Mouse (Mus musculus): ENCODE measurements at regions not wholly inside any gene's neighbourhood (a gene's known extent, or its start where the extent isn't known, plus 50 kb on each side); places are given as distances from the start of the nearest gene placed in this dataset.

DNA sequence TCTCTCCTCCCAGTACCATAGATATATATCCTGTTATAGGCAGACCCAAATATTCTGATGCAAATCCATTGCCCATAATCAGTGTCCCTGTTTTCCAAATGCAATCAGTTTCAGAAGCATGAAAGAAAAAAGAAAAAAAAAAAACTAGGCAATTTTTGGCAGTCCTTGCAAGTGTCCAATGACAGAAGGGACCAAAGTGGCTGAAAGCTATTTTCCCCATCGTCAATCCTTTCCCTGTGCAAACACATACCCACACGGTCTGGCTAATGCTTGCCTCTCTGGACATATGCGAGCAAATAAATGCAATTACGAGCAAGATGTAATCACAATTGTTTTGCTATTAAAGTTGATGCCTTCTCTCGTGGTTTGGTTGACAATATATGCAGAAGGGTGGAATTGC is 288.9 kb upstream of the Dynlrb2 start:
- no peak for DNase-seq
- no peak overlapping the region for H3K27ac ChIP-seq (ENCODE audit: insufficient read depth, low read length)
- no peaks in the 10 kb centered on the region for H3K27me3 ChIP-seq (ENCODE audit: control insufficient read depth, insufficient read depth, low read length)
- H3K4me3 ChIP-seq (replicated peaks; ENCODE audit: insufficient read depth, low read depth, low read length): no peak overlapping the region
- 77% methylated on average over 5 of the region's 5 CpGs for WGBS
- TF ChIP-seq POLR2A (IDR thresholded peaks at IDR 0.05; ENCODE audit: borderline replicate concordance, insufficient read depth, low read length) (no peak), CTCF (IDR thresholded peaks at IDR 0.05; ENCODE audit: borderline replicate concordance, insufficient read depth, low read depth, low read length) (no peak)
- no peaks in the 10 kb centered on the region for H3K4me1 ChIP-seq (ENCODE audit: control insufficient read depth, insufficient read depth, low read length)

DNA sequence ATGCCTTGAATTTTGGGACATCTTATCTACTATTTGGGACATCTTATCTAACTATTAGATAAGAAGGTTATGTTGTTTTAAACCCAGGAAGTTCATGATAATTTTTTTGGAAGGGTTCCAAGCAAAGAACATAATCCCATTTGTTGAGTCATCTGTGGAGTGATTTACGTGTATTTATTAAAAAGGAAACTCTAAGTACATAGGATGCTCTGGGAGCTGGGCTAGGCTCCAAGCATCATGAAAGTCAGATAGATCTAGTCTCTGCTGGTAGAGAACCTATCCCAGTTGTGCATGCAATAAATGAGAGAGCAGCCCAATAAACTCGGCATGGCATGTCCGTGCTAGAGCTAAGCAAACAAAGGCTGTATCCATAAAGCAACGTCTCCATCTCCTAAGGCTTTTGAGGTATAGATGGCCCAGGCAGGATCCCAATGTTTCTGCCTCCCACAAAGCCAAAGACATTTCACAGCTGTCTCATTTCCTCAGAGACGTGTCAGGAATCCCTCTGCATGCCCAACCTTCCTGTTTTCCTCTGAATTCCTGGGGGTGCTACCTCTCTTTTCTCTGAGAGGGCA is 289.4 kb upstream of the Dynlrb2 start:
- no peak for TF ChIP-seq POLR2A (IDR thresholded peaks at IDR 0.05; ENCODE audit: borderline replicate concordance, insufficient read depth, low read length)
- Histone ChIP-seq H3K4me3 (replicated peaks; ENCODE audit: insufficient read depth, low read depth, low read length) (no peak overlapping the region), H3K4me1 (ENCODE audit: control insufficient read depth, insufficient read depth, low read length) (no peaks in the 10 kb centered on the region), H3K27me3 (ENCODE audit: control insufficient read depth, insufficient read depth, low read length) (no peaks in the 10 kb centered on the region), H3K27ac (ENCODE audit: insufficient read depth, low read length) (no peak overlapping the region)
- DNase-seq: no peak
- whole genome bisulfite sequencing: 59% methylated on average over 5 of the region's 5 CpGs

DNA sequence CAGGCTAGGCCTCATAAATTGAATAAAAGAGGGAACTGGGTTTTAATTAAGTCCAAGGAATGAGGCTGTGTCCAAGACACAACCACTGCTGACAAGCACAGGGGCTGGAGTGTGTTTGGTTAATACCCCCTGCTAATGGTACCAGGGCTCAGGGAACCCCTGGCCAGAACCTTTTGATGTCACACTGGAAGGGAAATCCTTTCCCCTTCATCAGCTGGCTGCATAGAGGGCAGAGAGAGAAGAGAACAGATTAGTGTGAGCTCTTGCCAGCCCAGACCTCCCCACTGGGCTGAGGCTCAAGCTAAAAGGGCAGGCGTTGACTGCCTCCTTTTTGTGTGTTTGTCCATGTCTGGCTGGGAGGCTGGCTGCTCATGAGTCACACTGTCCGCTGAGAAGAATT is 301.1 kb upstream of the Dynlrb2 start:
- Histone ChIP-seq H3K27me3 (ENCODE audit: control insufficient read depth, insufficient read depth, low read length) (no peaks in the 10 kb centered on the region), H3K4me3 (replicated peaks; ENCODE audit: insufficient read depth, low read depth, low read length) (no peak overlapping the region), H3K27ac (ENCODE audit: insufficient read depth, low read length) (no peak overlapping the region), H3K4me1 (ENCODE audit: control insufficient read depth, insufficient read depth, low read length) (no peaks in the 10 kb centered on the region; the same call in 1 of the 2 replicates)
- WGBS: 14% methylated on average over 2 of the region's 2 CpGs
- TF ChIP-seq CTCF (IDR thresholded peaks at IDR 0.05; ENCODE audit: borderline replicate concordance, insufficient read depth, low read depth, low read length) (no peak), POLR2A (IDR thresholded peaks at IDR 0.05; ENCODE audit: borderline replicate concordance, insufficient read depth, low read length) (no peak)
- DNase-seq: no peak

DNA sequence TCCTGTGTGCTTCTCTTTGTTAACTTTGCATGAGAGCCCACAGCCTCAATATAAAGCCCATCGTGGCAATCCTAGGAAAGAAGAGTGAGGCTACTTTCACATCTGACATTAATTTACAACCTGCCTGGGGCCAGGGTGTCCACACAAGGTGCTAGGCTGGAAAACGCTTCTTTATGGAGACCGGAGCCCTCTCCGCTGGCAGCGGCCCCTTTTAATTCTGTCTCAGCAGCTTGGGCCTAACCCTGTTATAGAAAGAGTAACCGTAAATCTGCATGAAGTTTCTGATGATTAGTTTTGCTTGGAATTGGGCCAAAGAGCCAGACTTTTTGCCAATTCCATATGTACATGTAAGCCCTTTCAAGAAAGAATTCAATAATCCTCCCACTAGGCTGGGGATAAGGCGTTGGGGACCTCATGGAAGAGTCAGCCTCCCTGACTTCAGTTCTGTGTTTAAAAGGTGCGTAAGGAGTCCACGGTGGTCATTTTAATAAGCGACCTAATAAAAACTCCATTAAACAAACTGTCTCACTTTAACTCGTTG is 304.2 kb upstream of the Dynlrb2 start:
- Histone ChIP-seq H3K4me1 (ENCODE audit: control insufficient read depth, insufficient read depth, low read length) (no peaks in the 10 kb centered on the region; the same call in 1 of the 2 replicates), H3K27me3 (ENCODE audit: control insufficient read depth, insufficient read depth, low read length) (no peaks in the 10 kb centered on the region), H3K4me3 (replicated peaks; ENCODE audit: insufficient read depth, low read depth, low read length) (no peak overlapping the region), H3K27ac (ENCODE audit: insufficient read depth, low read length) (no peak overlapping the region)
- no peak for TF ChIP-seq CTCF (IDR thresholded peaks at IDR 0.05; ENCODE audit: borderline replicate concordance, insufficient read depth, low read depth, low read length)
- no peak for TF ChIP-seq POLR2A (IDR thresholded peaks at IDR 0.05; ENCODE audit: borderline replicate concordance, insufficient read depth, low read length)
- DNase-seq: no peak
- 81% methylated on average over 11 of the region's 11 CpGs for WGBS

DNA sequence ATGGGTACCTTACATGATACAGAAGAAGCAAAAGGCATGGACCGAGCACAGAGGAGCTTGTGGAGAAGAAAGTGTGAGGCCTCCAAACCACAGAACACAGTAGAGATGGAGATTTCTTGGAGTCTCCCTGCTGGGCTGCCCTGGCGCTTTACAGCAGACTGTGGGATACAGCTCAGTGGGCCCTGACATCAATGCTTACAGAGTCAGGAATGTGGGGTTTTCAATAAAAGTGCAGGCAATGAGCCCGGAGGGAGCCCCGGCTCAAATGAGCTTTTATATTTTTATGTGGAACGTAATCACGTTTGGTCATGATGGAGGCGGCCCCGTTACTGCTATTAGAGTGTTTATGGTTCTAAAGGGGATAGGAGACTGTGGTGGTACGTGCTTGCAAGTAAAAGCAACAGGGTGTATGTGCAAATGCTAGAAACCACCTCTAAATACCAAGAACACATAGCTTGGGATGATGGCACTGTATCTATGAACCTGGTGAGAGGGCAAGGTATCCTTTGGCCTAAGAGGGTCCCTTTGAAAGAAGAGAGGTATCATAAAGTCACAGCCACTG is 308.1 kb upstream of the Dynlrb2 start:
- 88% methylated on average over 9 of the region's 9 CpGs for WGBS
- no peak for TF ChIP-seq POLR2A (IDR thresholded peaks at IDR 0.05; ENCODE audit: borderline replicate concordance, insufficient read depth, low read length)
- no peak for TF ChIP-seq CTCF (IDR thresholded peaks at IDR 0.05; ENCODE audit: borderline replicate concordance, insufficient read depth, low read depth, low read length)
- Histone ChIP-seq H3K4me1 (ENCODE audit: control insufficient read depth, insufficient read depth, low read length) (no peaks in the 10 kb centered on the region), H3K27ac (ENCODE audit: insufficient read depth, low read length) (no peak overlapping the region), H3K4me3 (replicated peaks; ENCODE audit: insufficient read depth, low read depth, low read length) (no peak overlapping the region), H3K27me3 (ENCODE audit: control insufficient read depth, insufficient read depth, low read length) (no peaks in the 10 kb centered on the region)
- DNase-seq: no peak

DNA sequence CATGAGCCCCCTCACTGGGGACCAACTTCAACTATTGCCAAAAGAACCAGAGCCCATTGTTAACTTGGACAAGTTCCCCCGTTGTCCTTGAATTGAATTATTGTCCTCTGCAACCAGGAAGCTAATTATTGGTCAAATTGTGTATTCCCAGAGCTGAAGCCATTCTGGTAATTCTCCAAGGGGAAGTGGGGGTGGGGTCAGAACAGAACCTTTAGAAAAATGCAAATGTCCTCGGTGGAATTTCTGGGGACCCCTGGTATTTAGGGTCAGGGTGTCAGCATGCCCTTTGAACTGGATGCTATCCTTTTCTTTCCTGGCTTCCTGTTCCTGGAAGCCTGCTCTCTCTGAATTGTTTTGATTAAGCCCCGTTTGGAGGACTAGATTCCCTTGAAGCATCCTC is 312.7 kb upstream of the Dynlrb2 start:
- TF ChIP-seq POLR2A (IDR thresholded peaks at IDR 0.05; ENCODE audit: borderline replicate concordance, insufficient read depth, low read length) (no peak), CTCF (IDR thresholded peaks at IDR 0.05; ENCODE audit: borderline replicate concordance, insufficient read depth, low read depth, low read length) (no peak)
- Histone ChIP-seq H3K27me3 (ENCODE audit: control insufficient read depth, insufficient read depth, low read length) (no peaks in the 10 kb centered on the region), H3K4me1 (ENCODE audit: control insufficient read depth, insufficient read depth, low read length) (no peaks in the 10 kb centered on the region), H3K4me3 (replicated peaks; ENCODE audit: insufficient read depth, low read depth, low read length) (no peak overlapping the region), H3K27ac (ENCODE audit: insufficient read depth, low read length) (no peak overlapping the region)
- WGBS: 39% methylated on average over 3 of the region's 3 CpGs
- DNase-seq: no peak

DNA sequence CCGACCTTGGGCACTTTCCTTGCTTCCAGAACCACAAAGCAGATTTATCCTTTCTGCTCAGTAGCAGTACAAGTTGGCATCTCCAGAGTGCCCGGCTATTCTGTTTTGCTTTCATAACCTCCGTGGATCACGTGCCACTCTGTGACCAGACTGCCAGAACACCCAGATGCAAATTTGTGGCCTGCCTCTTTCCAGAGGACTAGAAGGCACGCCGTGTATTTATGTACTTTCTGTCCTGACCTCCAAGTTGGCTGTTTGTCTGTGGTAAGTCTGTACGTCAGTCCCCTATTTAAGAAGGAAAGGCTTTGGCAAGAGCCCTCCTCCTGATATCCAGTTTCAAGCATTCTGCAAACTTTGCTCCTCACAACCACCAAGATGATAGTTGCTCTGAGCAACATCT is 319.6 kb upstream of the Dynlrb2 start:
- Histone ChIP-seq H3K27ac (ENCODE audit: insufficient read depth, low read length) (no peak overlapping the region), H3K4me1 (ENCODE audit: control insufficient read depth, insufficient read depth, low read length) (no peaks in the 10 kb centered on the region), H3K27me3 (ENCODE audit: control insufficient read depth, insufficient read depth, low read length) (no peaks in the 10 kb centered on the region), H3K4me3 (replicated peaks; ENCODE audit: insufficient read depth, low read depth, low read length) (no peak overlapping the region)
- DNase-seq: no peak
- 89% methylated on average over 7 of the region's 7 CpGs for WGBS
- TF ChIP-seq CTCF (IDR thresholded peaks at IDR 0.05; ENCODE audit: borderline replicate concordance, insufficient read depth, low read depth, low read length): no peak
- no peak for TF ChIP-seq POLR2A (IDR thresholded peaks at IDR 0.05; ENCODE audit: borderline replicate concordance, insufficient read depth, low read length)

DNA sequence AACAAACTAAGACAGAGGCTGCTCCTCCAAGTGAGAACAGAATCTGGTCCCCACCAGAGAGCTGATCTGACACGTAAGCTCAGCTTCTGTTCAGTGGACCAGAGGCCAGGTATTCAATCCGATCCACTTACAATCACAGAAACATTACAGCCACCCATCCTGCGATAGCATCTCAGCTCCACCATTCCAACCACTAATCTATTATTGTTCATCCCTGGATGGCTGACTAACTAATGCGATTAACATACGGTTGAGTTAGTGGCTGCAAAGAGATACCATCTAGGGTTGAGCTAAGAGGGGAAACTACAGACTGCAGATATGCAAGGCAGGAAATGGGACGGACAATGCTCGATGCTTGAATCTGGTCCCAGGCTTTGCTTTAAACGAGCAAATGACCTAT is 320.5 kb upstream of the Dynlrb2 start:
- H3K4me1 ChIP-seq (ENCODE audit: control insufficient read depth, insufficient read depth, low read length): no peaks in the 10 kb centered on the region
- WGBS: 90% methylated on average over 8 of the region's 8 CpGs
- H3K27ac ChIP-seq (ENCODE audit: insufficient read depth, low read length): no peak overlapping the region
- no peaks in the 10 kb centered on the region for H3K27me3 ChIP-seq (ENCODE audit: control insufficient read depth, insufficient read depth, low read length)
- DNase-seq: no peak
- no peak overlapping the region for H3K4me3 ChIP-seq (replicated peaks; ENCODE audit: insufficient read depth, low read depth, low read length)
- no peak for TF ChIP-seq POLR2A (IDR thresholded peaks at IDR 0.05; ENCODE audit: borderline replicate concordance, insufficient read depth, low read length)
- TF ChIP-seq CTCF (IDR thresholded peaks at IDR 0.05; ENCODE audit: borderline replicate concordance, insufficient read depth, low read depth, low read length): no peak

Measured in cerebellum, adult 2 months (tissue).